Mouse (Mus musculus) adrenal gland, adult 2 months (tissue): ENCODE results near the gene Efcab6. TPM values are rescaled to one million over a fixed set of nuclear protein-coding genes. Genes with fewer than 3 reads are reported as not detected.

ENCODE experiments used
- DNase-seq: peaks from one replicate; pipeline ENCODE4 v3.0.0; 2021
- polyA plus RNA-seq: library from polyadenylated mRNA; depleted of rRNA; stranded (reverse); fragments of >200 nt; gene quantifications from 2 replicates; pipeline ENCODE4 v1.2.3, GENCODE M21; 2012
- total RNA-seq, 2 experiments: library from RNA; stranded (reverse); gene quantifications; 2 replicates each; pipeline ENCODE4 v1.2.3; 2021

Efcab6 gene
- total and polyA plus RNA-seq, 3 experiments: 0.21 TPM; not detected in 2

GRCm38 (mm10) chr15:83972206-83972605 lies 93.0 kb downstream of the Efcab6 start:
- DNase-seq: no peak

- DNase-seq: no peak
These were observed 97.4 kb downstream of the Efcab6 start for GRCm38 (mm10) chr15:83967802-83968201.

- no peak for DNase-seq
These were observed 100.1 kb downstream of the Efcab6 start for GRCm38 (mm10) chr15:83965126-83965525.

- no peak for DNase-seq
These were observed 106.8 kb downstream of the Efcab6 start for GRCm38 (mm10) chr15:83958376-83958775.

- DNase-seq: no peak
These were observed 108.2 kb downstream of the Efcab6 start for GRCm38 (mm10) chr15:83956996-83957395.

- DNase-seq: no peak
These were observed 109.1 kb downstream of the Efcab6 start for GRCm38 (mm10) chr15:83955948-83956707.

GRCm38 (mm10) chr15:83949729-83950491 lies 115.3 kb downstream of the Efcab6 start:
- DNase-seq: no peak

- no peak for DNase-seq
These were observed 125.5 kb downstream of the Efcab6 start for GRCm38 (mm10) chr15:83939703-83940102.

GRCm38 (mm10) chr15:83938466-83938865 lies 126.7 kb downstream of the Efcab6 start:
- no peak for DNase-seq

- no peak for DNase-seq
These were observed 128.7 kb downstream of the Efcab6 start for GRCm38 (mm10) chr15:83936506-83936905.

GRCm38 (mm10) chr15:83934816-83935215 lies 130.4 kb downstream of the Efcab6 start:
- no peak for DNase-seq

- DNase-seq: no peak
These were observed 139.8 kb downstream of the Efcab6 start for GRCm38 (mm10) chr15:83925338-83925737.

GRCm38 (mm10) chr15:83924656-83925055 lies 140.5 kb downstream of the Efcab6 start:
- no peak for DNase-seq

GRCm38 (mm10) chr15:83915376-83915775 lies 149.8 kb downstream of the Efcab6 start:
- DNase-seq: no peak

GRCm38 (mm10) chr15:83913028-83913714 lies 152.0 kb downstream of the Efcab6 start:
- no peak for DNase-seq

- DNase-seq: no peak
These were observed 158.7 kb downstream of the Efcab6 start for GRCm38 (mm10) chr15:83906472-83906871.

GRCm38 (mm10) chr15:83897286-83897685 lies 167.9 kb downstream of the Efcab6 start:
- DNase-seq: peak; percentile 49

GRCm38 (mm10) chr15:83896011-83896410 lies 169.2 kb downstream of the Efcab6 start:
- DNase-seq: no peak

- DNase-seq: no peak
These were observed 170.9 kb downstream of the Efcab6 start for GRCm38 (mm10) chr15:83894261-83894660.

- no peak for DNase-seq
These were observed 172.3 kb downstream of the Efcab6 start for GRCm38 (mm10) chr15:83892871-83893270.

GRCm38 (mm10) chr15:83884291-83884690 lies 180.9 kb downstream of the Efcab6 start:
- no peak for DNase-seq

- DNase-seq: no peak
These were observed 181.4 kb downstream of the Efcab6 start for GRCm38 (mm10) chr15:83883821-83884220.

- DNase-seq: peak; percentile 21
These were observed 185.3 kb downstream of the Efcab6 start for GRCm38 (mm10) chr15:83879845-83880244.
